Mouse (Mus musculus) kidney, postnatal 0 days (tissue): ENCODE results near the gene Mtx1. TPM values are rescaled to one million over a fixed set of nuclear protein-coding genes. Genes with fewer than 3 reads are reported as not detected.
"Not testable (repeated sequence)": the region's sequence is repeated elsewhere in the genome, so short reads cannot be mapped to it uniquely, and the experiment has no call there.

ENCODE experiments used
- ATAC-seq: fragments of 200-750 bp; cut with Nextera tagmentation; replicated peaks from 2 replicates; pipeline ENCODE4 v1.8.0; 2017; ENCODE audit warnings: low read depth, moderate number of reproducible peaks, moderate TSS enrichment, moderate library complexity; ENCODE audit not compliant: low FRiP score
- DNase-seq: peaks from one replicate; pipeline ENCODE4 v3.0.0-alpha.2; 2016; ENCODE audit warnings: low spot score
- H3K27ac ChIP-seq: fragments of 300-500 bp; sonication (generic); 2 replicates; pipeline ENCODE4 v1.5.1; 2014; ENCODE audit warnings: mild to moderate bottlenecking
- H3K27me3 ChIP-seq: fragments of 300-500 bp; sonication (generic); 2 replicates; pipeline ENCODE4 v1.6.1; 2014; ENCODE audit warnings: low read length, mixed read lengths; ENCODE audit not compliant: insufficient read depth
- H3K36me3 ChIP-seq: fragments of 300-500 bp; sonication (generic); 2 replicates; pipeline ENCODE4 v1.6.1; 2014; ENCODE audit warnings: low read length, mixed read lengths; ENCODE audit not compliant: insufficient read depth
- H3K4me1 ChIP-seq: fragments of 300-500 bp; sonication (generic); replicated peaks from 2 replicates; pipeline ENCODE4 v1.6.1; 2014; ENCODE audit warnings: antibody characterized with exemption, low read length, mixed read lengths; ENCODE audit not compliant: insufficient read depth
- H3K4me2 ChIP-seq: fragments of 300-500 bp; sonication (generic); 2 replicates; pipeline ENCODE4 v1.6.1; 2014; ENCODE audit warnings: mild to moderate bottlenecking, low read length, moderate library complexity, mixed read lengths
- H3K4me3 ChIP-seq: fragments of 300-500 bp; sonication (generic); replicated peaks from 2 replicates; pipeline ENCODE4 v1.5.1; 2014; ENCODE audit warnings: low read depth, low read length
- H3K9ac ChIP-seq: fragments of 300-500 bp; sonication (generic); 2 replicates; pipeline ENCODE4 v1.6.1; 2014; ENCODE audit warnings: low read depth, low read length
- H3K9me3 ChIP-seq: fragments of 300-500 bp; sonication (generic); replicated peaks from 2 replicates; pipeline ENCODE4 v1.6.1; 2016; ENCODE audit warnings: low read length, inconsistent platforms, mixed read lengths
- CTCF ChIP-seq: IDR thresholded peaks from 2 replicates; pipeline ENCODE4 v1.5.1; 2016; ENCODE audit warnings: antibody characterized with exemption, low read depth, mild to moderate bottlenecking, moderate library complexity
- WGBS: fragments of 180-500 bp; shearing (Covaris S2); extraction: QIAGEN DNeasy Blood & Tissue Kit; methylation state at CpG from one replicate; pipeline ENCODE4 v1.1.7; 2014; 5-methylcytosine and 5-hydroxymethylcytosine counted together
- polyA plus RNA-seq: library from polyadenylated mRNA; unstranded; fragments of >200 nt; fragmentation: Nextera tagmentation; extraction: Ambion mirVana; gene quantifications from 2 replicates; pipeline ENCODE4 v1.2.1, GENCODE M21; 2015

Mtx1 gene
- polyA plus RNA-seq, 1 experiment from 2014 or later, result 200 TPM

- DNase-seq (no peak), ATAC-seq (no peak)
- H3K4me3 ChIP-seq, result no peak overlapping the region
- no peak overlapping the region for H3K9ac ChIP-seq
- 80% methylated on average over 11 of the region's 11 CpGs for WGBS
- H3K27ac ChIP-seq, result no peak overlapping the region
- no peak for TF ChIP-seq CTCF
- H3K27me3 ChIP-seq, result no peaks in the 10 kb centered on the region
- peaks cover 24% of the 10 kb centered on the region for H3K4me1 ChIP-seq
- H3K36me3 ChIP-seq, result no peaks in the 10 kb centered on the region
- H3K9me3 ChIP-seq, result no peaks in the 10 kb centered on the region
- no peak overlapping the region for H3K4me2 ChIP-seq
These were observed 2.1 kb downstream of the Mtx1 start for GRCm38 (mm10) chr3:89224796-89225195.

GRCm38 (mm10) chr3:89221167-89221566, 5.7 kb downstream of the Mtx1 start:
- H3K9ac ChIP-seq, result no peak overlapping the region
- peaks cover 3% of the 10 kb centered on the region; the same call in 1 of the 2 replicates for H3K4me1 ChIP-seq
- no peaks in the 10 kb centered on the region for H3K9me3 ChIP-seq
- TF ChIP-seq CTCF, result no peak
- no peaks in the 10 kb centered on the region for H3K27me3 ChIP-seq
- 84% methylated on average over 5 of the region's 5 CpGs for WGBS
- no peak overlapping the region for H3K4me2 ChIP-seq
- H3K27ac ChIP-seq, result no peak overlapping the region
- ATAC-seq (no peak), DNase-seq (no peak)
- no peaks in the 10 kb centered on the region for H3K36me3 ChIP-seq
- H3K4me3 ChIP-seq, result no peak overlapping the region

- Histone ChIP-seq H3K9me3 (no peaks in the 10 kb centered on the region), H3K36me3 (no peaks in the 10 kb centered on the region), H3K27me3 (no peaks in the 10 kb centered on the region), H3K4me2 (no peak overlapping the region), H3K4me3 (no peak overlapping the region), H3K27ac (no peak overlapping the region), H3K4me1 (peaks cover 6% of the 10 kb centered on the region), H3K9ac (no peak overlapping the region)
- DNase-seq (no peak), ATAC-seq (no peak)
- no peak for TF ChIP-seq CTCF
- 25% methylated on average over 8 of the region's 8 CpGs for WGBS
These were observed 7.3 kb downstream of the Mtx1 start for GRCm38 (mm10) chr3:89219546-89219945.

DNA sequence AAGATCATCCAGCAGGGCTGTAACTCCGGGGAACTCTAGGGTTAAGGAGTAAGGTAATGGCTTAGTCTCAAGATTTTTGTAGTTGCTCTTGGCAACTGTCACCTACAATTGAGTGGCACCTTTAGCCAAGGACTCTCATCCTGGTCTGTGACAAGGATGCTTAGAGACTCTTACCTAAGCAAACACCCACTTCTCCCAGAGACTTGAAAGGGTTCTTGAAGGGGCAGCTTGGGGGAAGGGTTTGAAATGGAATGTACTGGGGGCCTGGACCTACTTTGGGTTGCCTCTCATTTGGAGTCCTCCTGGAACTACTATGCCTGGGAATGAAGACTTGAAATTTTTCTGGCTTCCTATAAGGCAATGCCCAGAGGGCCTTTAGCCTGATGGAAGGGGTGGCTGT, 8.6 kb downstream of the Mtx1 start:
- H3K4me2 ChIP-seq, result no peak overlapping the region
- ATAC-seq, result no peak

DNA sequence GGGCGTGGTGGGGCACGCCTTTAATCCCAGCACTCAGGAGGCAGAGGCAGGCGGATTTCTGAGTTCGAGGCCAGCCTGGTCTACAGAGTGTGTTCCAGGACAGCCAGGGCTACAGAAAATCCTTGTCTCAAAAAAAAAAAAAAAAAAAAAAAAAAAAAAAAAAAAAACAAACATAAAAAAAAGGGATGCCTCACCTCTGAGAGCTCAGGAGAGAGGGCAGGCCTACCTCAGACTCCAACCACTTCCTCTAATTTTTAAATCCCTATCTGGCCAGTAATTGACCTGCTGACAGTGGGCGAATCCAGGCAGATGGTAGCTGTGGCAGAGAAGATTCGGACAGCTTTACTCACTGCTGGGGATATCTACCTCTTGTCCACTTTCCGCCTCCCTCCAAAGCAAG, 10.5 kb downstream of the Mtx1 start:
- H3K27me3 ChIP-seq, H3K4me2 ChIP-seq, H3K4me3 ChIP-seq, H3K36me3 ChIP-seq, ATAC-seq, H3K27ac ChIP-seq, DNase-seq, H3K9me3 ChIP-seq, H3K9ac ChIP-seq: not testable (repeated sequence)
- 79% methylated on average over 7 of the region's 7 CpGs for WGBS
- peaks cover 15% of the 10 kb centered on the region for H3K4me1 ChIP-seq

More for the DNA sequence above, 8.6 kb downstream of the Mtx1 start:
- Histone ChIP-seq H3K4me1 (peaks cover 7% of the 10 kb centered on the region), H3K36me3 (no peaks in the 10 kb centered on the region), H3K27me3 (no peaks in the 10 kb centered on the region), H3K9ac (no peak overlapping the region), H3K4me3 (no peak overlapping the region), H3K9me3 (no peaks in the 10 kb centered on the region), H3K27ac (no peak overlapping the region)
- TF ChIP-seq CTCF, result no peak
- DNase-seq, result no peak
- 68% methylated on average over 1 of the region's 1 CpGs for WGBS

DNA sequence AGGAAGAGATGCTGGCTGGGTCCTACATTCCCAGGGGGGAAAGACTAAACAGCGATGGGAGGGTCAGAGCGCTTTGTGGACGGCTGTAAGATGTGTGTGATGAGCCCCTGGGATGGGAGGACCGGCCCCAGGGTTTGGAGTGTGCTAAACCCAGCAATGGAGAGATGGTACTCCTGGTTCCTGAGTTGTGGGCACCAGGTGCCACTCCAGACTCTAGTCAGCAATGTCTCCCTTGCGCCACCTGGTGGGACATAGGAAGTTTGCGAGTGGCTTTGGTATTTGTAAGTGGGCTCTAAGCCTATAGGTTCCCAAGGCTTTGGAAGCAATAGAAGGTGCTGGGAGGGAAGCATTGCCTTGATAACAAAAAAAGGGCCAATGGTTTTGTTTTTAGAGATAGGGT, 11.0 kb downstream of the Mtx1 start:
- Histone ChIP-seq H3K4me1 (peaks cover 15% of the 10 kb centered on the region), H3K9me3 (no peaks in the 10 kb centered on the region), H3K27ac (no peak overlapping the region), H3K27me3 (no peaks in the 10 kb centered on the region), H3K9ac (no peak overlapping the region), H3K4me2 (peak overlapping the region; percentile 77), H3K36me3 (no peaks in the 10 kb centered on the region), H3K4me3 (peak overlapping the region; percentile 66; the same call in 1 of the 2 replicates)
- peak; percentile 94 for DNase-seq
- TF ChIP-seq CTCF, result peak; percentile 93
- peak; percentile 17; the same call in 1 of the 2 replicates for ATAC-seq
- WGBS, result 0% methylated on average over 6 of the region's 6 CpGs
